Mouse (Mus musculus) hindbrain, postnatal 0 days (tissue): ENCODE data around the gene Dscam. TPM values are rescaled to one million over a fixed set of nuclear protein-coding genes. Genes with fewer than 3 reads are reported as not detected.

Source experiments
- ATAC-seq: fragments of 200-750 bp; cut with Nextera tagmentation; 2 replicates; pipeline ENCODE4 v1.8.0; 2017; ENCODE audit warnings: mild to moderate bottlenecking, moderate TSS enrichment, moderate library complexity
- DNase-seq: peaks from one replicate; pipeline ENCODE4 v3.0.0-alpha.2; 2015; ENCODE audit warnings: low spot score
- H3K27ac ChIP-seq: fragments of 300-500 bp; sonication (generic); 2 replicates; pipeline ENCODE4 v1.5.1; 2014; ENCODE audit warnings: mild to moderate bottlenecking
- H3K27me3 ChIP-seq: fragments of 300-500 bp; sonication (generic); 2 replicates; pipeline ENCODE4 v1.6.1; 2014; ENCODE audit warnings: low read length, mixed read lengths; ENCODE audit not compliant: insufficient read depth
- H3K36me3 ChIP-seq: fragments of 300-500 bp; sonication (generic); 2 replicates; pipeline ENCODE4 v1.6.1; 2014; ENCODE audit warnings: low read length, mixed read lengths; ENCODE audit not compliant: insufficient read depth
- H3K4me1 ChIP-seq: fragments of 300-500 bp; sonication (generic); 2 replicates; pipeline ENCODE4 v1.6.1; 2014; ENCODE audit warnings: antibody characterized with exemption, low read length, mixed read lengths; ENCODE audit not compliant: insufficient read depth
- H3K4me2 ChIP-seq: fragments of 300-500 bp; sonication (generic); 2 replicates; pipeline ENCODE4 v1.6.1; 2014; ENCODE audit warnings: low read depth, mild to moderate bottlenecking, low read length, moderate library complexity, mixed read lengths
- H3K4me3 ChIP-seq: fragments of 300-500 bp; sonication (generic); 2 replicates; pipeline ENCODE4 v1.5.1; 2014; ENCODE audit warnings: low read length
- H3K9ac ChIP-seq: fragments of 300-500 bp; sonication (generic); replicated peaks from 2 replicates; pipeline ENCODE4 v1.6.1; 2014; ENCODE audit warnings: mild to moderate bottlenecking, low read length, moderate library complexity, mixed read lengths
- H3K9me3 ChIP-seq: fragments of 300-500 bp; sonication (generic); 2 replicates; pipeline ENCODE4 v1.6.1; 2016; ENCODE audit warnings: low read length, mixed read lengths
- CTCF ChIP-seq: IDR thresholded peaks from 2 replicates; pipeline ENCODE4 v1.5.1; 2016; ENCODE audit warnings: antibody characterized with exemption, control low read depth, low read depth
- WGBS: fragments of 180-500 bp; shearing (Covaris S2); extraction: QIAGEN DNeasy Blood & Tissue Kit; methylation state at CpG from one replicate; pipeline ENCODE4 v1.1.7; 2014; 5-methylcytosine and 5-hydroxymethylcytosine counted together
- polyA plus RNA-seq: library from polyadenylated mRNA; unstranded; fragments of >200 nt; fragmentation: Nextera tagmentation; extraction: Ambion mirVana; gene quantifications from 2 replicates; pipeline ENCODE4 v1.2.1, GENCODE M21; 2015
- total RNA-seq: library from RNA; depleted of rRNA; stranded (reverse); fragments of >200 nt; gene quantifications from 2 replicates; pipeline ENCODE4 v1.2.3, GENCODE M21; 2014

Dscam gene
- total and polyA plus RNA-seq, 2 experiments from 2014 or later, result 10.3 to 47.1 TPM

- Histone ChIP-seq H3K4me2 (no peak overlapping the region), H3K4me3 (no peak overlapping the region), H3K9ac (no peak overlapping the region), H3K27ac (no peak overlapping the region), H3K36me3 (no peaks in the 10 kb centered on the region), H3K4me1 (0 out of 2 replicates have a peak, but pooled peaks cover 5% of the 10 kb centered on the region), H3K27me3 (no peaks in the 10 kb centered on the region), H3K9me3 (no peaks in the 10 kb centered on the region)
- WGBS, result 29% methylated on average over 1 of the region's 1 CpGs
- no peak for ATAC-seq
- no peak for TF ChIP-seq CTCF
- peak; percentile 48 for DNase-seq
Observed at GRCm38 (mm10) chr16:97027701-97028100, 142.9 kb downstream of the Dscam start.

GRCm38 (mm10) chr16:97026803-97027202 lies 143.7 kb downstream of the Dscam start:
- no peaks in the 10 kb centered on the region for H3K27me3 ChIP-seq
- H3K9ac ChIP-seq, result no peak overlapping the region
- no peak for ATAC-seq
- H3K4me2 ChIP-seq, result no peak overlapping the region
- H3K36me3 ChIP-seq, result no peaks in the 10 kb centered on the region
- no peak for DNase-seq
- no peak for TF ChIP-seq CTCF
- H3K9me3 ChIP-seq, result no peaks in the 10 kb centered on the region
- H3K27ac ChIP-seq, result no peak overlapping the region
- 88% methylated on average over 5 of the region's 5 CpGs for WGBS
- H3K4me3 ChIP-seq, result no peak overlapping the region
- 0 out of 2 replicates have a peak, but pooled peaks cover 5% of the 10 kb centered on the region for H3K4me1 ChIP-seq

- ATAC-seq, result no peak
- Histone ChIP-seq H3K36me3 (no peaks in the 10 kb centered on the region), H3K4me3 (no peak overlapping the region), H3K27me3 (no peaks in the 10 kb centered on the region), H3K27ac (no peak overlapping the region), H3K9ac (no peak overlapping the region), H3K4me1 (0 out of 2 replicates have a peak, but pooled peaks cover 5% of the 10 kb centered on the region), H3K4me2 (no peak overlapping the region), H3K9me3 (no peaks in the 10 kb centered on the region)
- no peak for TF ChIP-seq CTCF
- no peak for DNase-seq
- 46% methylated on average over 4 of the region's 4 CpGs for WGBS
Observed at GRCm38 (mm10) chr16:97024406-97024805, 146.1 kb downstream of the Dscam start.

- DNase-seq, result no peak
- Histone ChIP-seq H3K9me3 (no peaks in the 10 kb centered on the region), H3K4me2 (no peak overlapping the region), H3K27me3 (no peaks in the 10 kb centered on the region), H3K4me3 (no peak overlapping the region), H3K36me3 (no peaks in the 10 kb centered on the region), H3K9ac (no peak overlapping the region), H3K27ac (no peak overlapping the region), H3K4me1 (0 out of 2 replicates have a peak, but pooled peaks cover 4% of the 10 kb centered on the region)
- no peak for TF ChIP-seq CTCF
- no peak for ATAC-seq
- 69% methylated on average over 6 of the region's 6 CpGs for WGBS
Observed at GRCm38 (mm10) chr16:97021496-97021895, 149.1 kb downstream of the Dscam start.

- WGBS, result 40% methylated on average over 5 of the region's 5 CpGs
- Histone ChIP-seq H3K36me3 (no peaks in the 10 kb centered on the region), H3K27me3 (no peaks in the 10 kb centered on the region), H3K9ac (no peak overlapping the region), H3K4me3 (no peak overlapping the region), H3K4me2 (no peak overlapping the region), H3K27ac (peak overlapping the region; percentile 27; the same call in 1 of the 2 replicates), H3K4me1 (0 out of 2 replicates have a peak, but pooled peaks cover 4% of the 10 kb centered on the region), H3K9me3 (no peaks in the 10 kb centered on the region)
- ATAC-seq (no peak), DNase-seq (no peak)
- TF ChIP-seq CTCF, result no peak
Observed at GRCm38 (mm10) chr16:97018304-97018703, 152.2 kb downstream of the Dscam start.

- TF ChIP-seq CTCF, result peak; percentile 54
- DNase-seq, result peak; percentile 69
- H3K9me3 ChIP-seq, result no peaks in the 10 kb centered on the region
- H3K36me3 ChIP-seq, result no peaks in the 10 kb centered on the region
- WGBS, result 73% methylated on average over 3 of the region's 3 CpGs
- H3K4me1 ChIP-seq, result 0 out of 2 replicates have a peak, but pooled peaks cover 4% of the 10 kb centered on the region
- H3K27ac ChIP-seq, result no peak overlapping the region
- H3K9ac ChIP-seq, result no peak overlapping the region
- H3K27me3 ChIP-seq, result no peaks in the 10 kb centered on the region
- H3K4me2 ChIP-seq, result no peak overlapping the region
- ATAC-seq, result peak; percentile 63
- no peak overlapping the region for H3K4me3 ChIP-seq
Observed at GRCm38 (mm10) chr16:97017171-97017738, 153.3 kb downstream of the Dscam start.

- Histone ChIP-seq H3K4me2 (no peak overlapping the region), H3K27me3 (no peaks in the 10 kb centered on the region), H3K27ac (no peak overlapping the region), H3K9me3 (no peaks in the 10 kb centered on the region), H3K4me1 (0 out of 2 replicates have a peak, but pooled peaks cover 4% of the 10 kb centered on the region), H3K9ac (no peak overlapping the region), H3K36me3 (no peaks in the 10 kb centered on the region), H3K4me3 (no peak overlapping the region)
- ATAC-seq (no peak), DNase-seq (no peak)
- 90% methylated on average over 2 of the region's 2 CpGs for WGBS
- no peak for TF ChIP-seq CTCF
Observed at GRCm38 (mm10) chr16:97016244-97016850, 154.2 kb downstream of the Dscam start.
